Mouse (Mus musculus): ENCODE measurements at regions not wholly inside any gene's neighbourhood (a gene's known extent, or its start where the extent isn't known, plus 50 kb on each side); places are given as distances from the start of the nearest gene placed in this dataset.
"Not testable (repeated sequence)": the region's sequence is repeated elsewhere in the genome, so short reads cannot be mapped to it uniquely, and the experiment has no call there.

- not testable (repeated sequence) for H3K27ac ChIP-seq; H3K4me1 ChIP-seq (replicated peaks; ENCODE audit: insufficient read depth, low read length); DNase-seq (ENCODE audit: low spot score); H3K9ac ChIP-seq (ENCODE audit: low read depth, low read length); H3K9me3 ChIP-seq (replicated peaks; ENCODE audit: low read length); ATAC-seq (replicated peaks; ENCODE audit: low FRiP score, low read depth); H3K4me2 ChIP-seq (ENCODE audit: low read length); H3K27me3 ChIP-seq (ENCODE audit: insufficient read depth, low read length); H3K36me3 ChIP-seq (ENCODE audit: insufficient read depth, low read length); H3K4me3 ChIP-seq (replicated peaks; ENCODE audit: low read depth, low read length)
Measured at GRCm38 (mm10) chr7:93254287-93254686, 174.6 kb downstream of the Fam181b start.

- no peak for ATAC-seq (replicated peaks; ENCODE audit: low FRiP score, low read depth)
- TF ChIP-seq CTCF (IDR thresholded peaks at IDR 0.05; ENCODE audit: low read depth): no peak
- Histone ChIP-seq H3K4me3 (replicated peaks; ENCODE audit: low read depth, low read length) (no peak overlapping the region), H3K4me1 (replicated peaks; ENCODE audit: insufficient read depth, low read length) (no peaks in the 10 kb centered on the region), H3K9me3 (replicated peaks; ENCODE audit: low read length) (no peaks in the 10 kb centered on the region), H3K27me3 (ENCODE audit: insufficient read depth, low read length) (no peaks in the 10 kb centered on the region), H3K4me2 (ENCODE audit: low read length) (no peak overlapping the region), H3K36me3 (ENCODE audit: insufficient read depth, low read length) (no peaks in the 10 kb centered on the region), H3K9ac (ENCODE audit: low read depth, low read length) (no peak overlapping the region), H3K27ac (no peak overlapping the region)
- WGBS: 84% methylated on average over 3 of the region's 3 CpGs
- no peak for DNase-seq (ENCODE audit: low spot score)
Measured at GRCm38 (mm10) chr7:93285748-93286147, 206.1 kb downstream of the Fam181b start.

GRCm38 (mm10) chr7:93291457-93291856, 211.8 kb downstream of the Fam181b start:
- H3K27ac ChIP-seq: no peak overlapping the region
- no peak overlapping the region for H3K4me3 ChIP-seq (replicated peaks; ENCODE audit: low read depth, low read length)
- no peaks in the 10 kb centered on the region for H3K36me3 ChIP-seq (ENCODE audit: insufficient read depth, low read length)
- no peaks in the 10 kb centered on the region for H3K27me3 ChIP-seq (ENCODE audit: insufficient read depth, low read length)
- no peak overlapping the region for H3K9ac ChIP-seq (ENCODE audit: low read depth, low read length)
- 66% methylated on average over 3 of the region's 3 CpGs for WGBS
- no peaks in the 10 kb centered on the region for H3K4me1 ChIP-seq (replicated peaks; ENCODE audit: insufficient read depth, low read length)
- no peak for ATAC-seq (replicated peaks; ENCODE audit: low FRiP score, low read depth)
- no peak for TF ChIP-seq CTCF (IDR thresholded peaks at IDR 0.05; ENCODE audit: low read depth)
- no peaks in the 10 kb centered on the region for H3K9me3 ChIP-seq (replicated peaks; ENCODE audit: low read length)
- DNase-seq (ENCODE audit: low spot score): no peak
- H3K4me2 ChIP-seq (ENCODE audit: low read length): no peak overlapping the region

- no peak for TF ChIP-seq CTCF (IDR thresholded peaks at IDR 0.05; ENCODE audit: low read depth)
- no peak overlapping the region for H3K27ac ChIP-seq
- H3K27me3 ChIP-seq (ENCODE audit: insufficient read depth, low read length): no peaks in the 10 kb centered on the region
- no peak overlapping the region for H3K9ac ChIP-seq (ENCODE audit: low read depth, low read length)
- H3K4me2 ChIP-seq (ENCODE audit: low read length): no peak overlapping the region
- ATAC-seq (replicated peaks; ENCODE audit: low FRiP score, low read depth): no peak
- no peaks in the 10 kb centered on the region for H3K36me3 ChIP-seq (ENCODE audit: insufficient read depth, low read length)
- no peak overlapping the region for H3K4me3 ChIP-seq (replicated peaks; ENCODE audit: low read depth, low read length)
- H3K9me3 ChIP-seq (replicated peaks; ENCODE audit: low read length): no peaks in the 10 kb centered on the region
- DNase-seq (ENCODE audit: low spot score): no peak
- WGBS: 73% methylated on average over 3 of the region's 3 CpGs
- no peaks in the 10 kb centered on the region for H3K4me1 ChIP-seq (replicated peaks; ENCODE audit: insufficient read depth, low read length)
Measured at GRCm38 (mm10) chr7:93291945-93292696, 212.5 kb downstream of the Fam181b start.

GRCm38 (mm10) chr7:93312731-93313130, 233.1 kb downstream of the Fam181b start:
- no peak for ATAC-seq (replicated peaks; ENCODE audit: low FRiP score, low read depth)
- no peak for TF ChIP-seq CTCF (IDR thresholded peaks at IDR 0.05; ENCODE audit: low read depth)
- no peaks in the 10 kb centered on the region for H3K36me3 ChIP-seq (ENCODE audit: insufficient read depth, low read length)
- H3K4me1 ChIP-seq (replicated peaks; ENCODE audit: insufficient read depth, low read length): no peaks in the 10 kb centered on the region
- H3K9ac ChIP-seq (ENCODE audit: low read depth, low read length): no peak overlapping the region
- H3K9me3 ChIP-seq (replicated peaks; ENCODE audit: low read length): no peaks in the 10 kb centered on the region
- no peak overlapping the region for H3K4me3 ChIP-seq (replicated peaks; ENCODE audit: low read depth, low read length)
- no peak overlapping the region for H3K4me2 ChIP-seq (ENCODE audit: low read length)
- no peak overlapping the region for H3K27ac ChIP-seq
- DNase-seq (ENCODE audit: low spot score): no peak
- WGBS: 40% methylated on average over 1 of the region's 1 CpGs
- no peaks in the 10 kb centered on the region for H3K27me3 ChIP-seq (ENCODE audit: insufficient read depth, low read length)

- DNase-seq (ENCODE audit: low spot score) (no peak), ATAC-seq (replicated peaks; ENCODE audit: low FRiP score, low read depth) (no peak)
- no peak overlapping the region for H3K9ac ChIP-seq (ENCODE audit: low read depth, low read length)
- H3K36me3 ChIP-seq (ENCODE audit: insufficient read depth, low read length): no peaks in the 10 kb centered on the region
- H3K4me1 ChIP-seq (replicated peaks; ENCODE audit: insufficient read depth, low read length): no peaks in the 10 kb centered on the region
- H3K9me3 ChIP-seq (replicated peaks; ENCODE audit: low read length): no peaks in the 10 kb centered on the region
- H3K27me3 ChIP-seq (ENCODE audit: insufficient read depth, low read length): no peaks in the 10 kb centered on the region
- TF ChIP-seq CTCF (IDR thresholded peaks at IDR 0.05; ENCODE audit: low read depth): no peak
- H3K27ac ChIP-seq: no peak overlapping the region
- H3K4me3 ChIP-seq (replicated peaks; ENCODE audit: low read depth, low read length): no peak overlapping the region
- 87% methylated on average over 1 of the region's 1 CpGs for WGBS
- no peak overlapping the region for H3K4me2 ChIP-seq (ENCODE audit: low read length)
Measured at GRCm38 (mm10) chr7:93331351-93331750, 251.7 kb downstream of the Fam181b start.

GRCm38 (mm10) chr7:93332203-93332602, 252.5 kb downstream of the Fam181b start:
- Histone ChIP-seq H3K9me3 (replicated peaks; ENCODE audit: low read length) (no peaks in the 10 kb centered on the region), H3K27ac (no peak overlapping the region), H3K4me2 (ENCODE audit: low read length) (no peak overlapping the region), H3K4me3 (replicated peaks; ENCODE audit: low read depth, low read length) (no peak overlapping the region), H3K36me3 (ENCODE audit: insufficient read depth, low read length) (no peaks in the 10 kb centered on the region), H3K9ac (ENCODE audit: low read depth, low read length) (no peak overlapping the region), H3K4me1 (replicated peaks; ENCODE audit: insufficient read depth, low read length) (no peaks in the 10 kb centered on the region), H3K27me3 (ENCODE audit: insufficient read depth, low read length) (no peaks in the 10 kb centered on the region)
- ATAC-seq (replicated peaks; ENCODE audit: low FRiP score, low read depth) (no peak), DNase-seq (ENCODE audit: low spot score) (no peak)
- TF ChIP-seq CTCF (IDR thresholded peaks at IDR 0.05; ENCODE audit: low read depth): no peak
- 58% methylated on average over 3 of the region's 3 CpGs for WGBS

Measured in kidney, postnatal 0 days (tissue).